Mouse (Mus musculus): ENCODE data around the gene Lrpap1. TPM values are rescaled to one million over a fixed set of nuclear protein-coding genes. Genes with fewer than 3 reads are reported as not detected.

Lrpap1 gene
- total and polyA plus RNA-seq, 2 experiments from 2014 or later: 99.3 to 150 TPM

DNA sequence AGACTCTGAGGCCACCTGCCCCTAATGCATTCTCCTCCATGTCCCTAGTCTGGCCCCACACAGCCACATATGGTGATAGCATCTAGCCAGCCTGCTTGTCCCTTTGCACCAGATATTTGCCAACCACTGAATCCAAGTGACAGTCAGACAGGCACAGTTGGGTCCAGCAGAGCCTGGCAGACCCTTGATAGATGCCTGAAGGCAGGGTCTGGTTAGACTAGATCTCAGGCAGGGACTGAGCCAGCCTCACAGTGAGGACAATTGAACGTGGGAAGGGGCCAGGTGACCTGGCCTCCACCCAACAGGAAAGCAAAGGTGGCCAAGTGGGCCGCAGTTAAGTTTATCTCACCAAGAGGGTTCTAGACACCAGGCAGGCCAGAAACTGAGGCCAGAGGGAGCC lies 39.1 kb upstream of the Lrpap1 start:
- WGBS: 76% methylated on average over 2 of the region's 2 CpGs
- H3K27ac ChIP-seq (ENCODE audit: low read depth, low read length): no peak overlapping the region
- DNase-seq: no peak

DNA sequence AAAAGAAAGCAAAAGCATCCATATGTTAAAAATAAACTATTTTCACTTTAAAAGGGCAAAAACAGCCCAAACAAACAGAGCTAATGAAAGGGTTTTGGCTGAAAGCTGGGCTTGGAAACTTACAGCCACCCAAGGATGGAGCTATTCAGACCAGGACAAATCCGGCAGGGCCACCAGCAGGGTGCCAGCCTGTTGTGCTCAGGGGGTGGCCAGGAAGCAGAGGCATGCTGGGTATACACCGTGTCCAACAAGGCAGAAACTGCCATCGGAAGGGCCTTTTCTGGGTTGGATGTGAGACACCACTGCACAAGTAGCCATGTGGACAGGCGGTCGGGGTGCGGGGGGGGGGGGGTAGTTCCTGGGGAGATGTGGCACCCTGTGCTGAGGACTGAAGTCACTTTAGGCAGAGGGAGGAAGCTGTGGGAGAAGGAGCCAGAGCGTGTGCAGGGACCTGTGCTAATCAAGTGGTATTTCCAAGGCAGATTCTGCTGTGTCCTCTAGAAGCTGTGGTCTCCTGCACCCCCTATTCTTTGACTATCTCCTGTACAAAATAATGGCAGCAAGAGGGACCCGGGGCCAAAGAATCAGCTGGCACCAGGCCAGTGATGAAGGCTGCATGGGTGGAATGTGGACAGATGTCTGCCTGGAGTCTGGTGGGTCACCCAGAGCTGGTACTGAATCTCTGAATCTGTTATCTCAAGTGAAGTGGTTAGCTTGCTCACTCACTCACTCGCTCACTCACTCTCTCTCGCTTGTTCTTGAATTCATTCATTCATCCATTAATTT lies 38.1 kb upstream of the Lrpap1 start:
- ATAC-seq (no peak), DNase-seq (no peak)
- peaks cover 11% of the 10 kb centered on the region for H3K4me1 ChIP-seq (ENCODE audit: insufficient read depth)
- no peak overlapping the region for H3K9ac ChIP-seq
- H3K27ac ChIP-seq (ENCODE audit: low read depth, low read length): no peak overlapping the region
- no peaks in the 10 kb centered on the region for H3K9me3 ChIP-seq (ENCODE audit: low read length)
- H3K4me3 ChIP-seq (ENCODE audit: low read depth, low read length): no peak overlapping the region
- TF ChIP-seq CTCF (IDR thresholded peaks at IDR 0.05; ENCODE audit: low read depth): no peak
- no peak overlapping the region for H3K4me2 ChIP-seq (ENCODE audit: low read depth)
- H3K27me3 ChIP-seq (ENCODE audit: insufficient read depth, low read length): no peaks in the 10 kb centered on the region
- WGBS: 38% methylated on average over 10 of the region's 10 CpGs
- no peaks in the 10 kb centered on the region for H3K36me3 ChIP-seq (ENCODE audit: insufficient read depth)

More for the DNA sequence above, 39.1 kb upstream of the Lrpap1 start:
- Histone ChIP-seq H3K4me2 (ENCODE audit: low read depth) (no peak overlapping the region), H3K9ac (no peak overlapping the region), H3K36me3 (ENCODE audit: insufficient read depth) (no peaks in the 10 kb centered on the region), H3K27me3 (ENCODE audit: insufficient read depth, low read length) (no peaks in the 10 kb centered on the region), H3K9me3 (ENCODE audit: low read length) (no peaks in the 10 kb centered on the region), H3K4me1 (ENCODE audit: insufficient read depth) (peaks cover 10% of the 10 kb centered on the region), H3K4me3 (ENCODE audit: low read depth, low read length) (no peak overlapping the region)
- no peak for TF ChIP-seq CTCF (IDR thresholded peaks at IDR 0.05; ENCODE audit: low read depth)
- no peak for ATAC-seq

DNA sequence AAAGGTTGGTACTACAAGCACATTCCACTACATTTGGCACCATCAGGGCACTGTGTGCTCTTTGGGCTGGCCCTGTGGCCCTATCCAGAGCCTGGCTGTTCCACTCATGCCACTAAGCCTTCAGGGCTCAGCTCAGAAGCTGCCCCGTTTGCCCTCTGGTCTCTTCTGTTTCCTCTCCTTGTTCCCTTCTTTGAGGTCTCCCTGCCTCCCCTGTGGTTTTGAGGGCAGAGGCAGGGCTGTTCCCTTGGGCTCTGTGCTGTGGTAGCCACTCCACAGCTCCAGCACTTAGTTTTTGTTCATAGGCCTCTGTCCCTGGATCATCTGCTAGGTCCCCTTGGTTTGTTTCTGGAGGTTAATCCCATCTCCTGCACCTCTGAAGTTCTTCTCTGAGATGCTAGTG lies 37.3 kb upstream of the Lrpap1 start:
- DNase-seq: no peak
- TF ChIP-seq CTCF (IDR thresholded peaks at IDR 0.05; ENCODE audit: low read depth): no peak
- WGBS: 31% methylated on average over 1 of the region's 1 CpGs
- no peaks in the 10 kb centered on the region for H3K36me3 ChIP-seq (ENCODE audit: insufficient read depth)
- no peak for ATAC-seq
- H3K27ac ChIP-seq (ENCODE audit: low read depth, low read length): no peak overlapping the region
- no peak overlapping the region for H3K9ac ChIP-seq
- no peak overlapping the region for H3K4me2 ChIP-seq (ENCODE audit: low read depth)
- H3K4me3 ChIP-seq (ENCODE audit: low read depth, low read length): no peak overlapping the region
- no peaks in the 10 kb centered on the region for H3K9me3 ChIP-seq (ENCODE audit: low read length)
- no peaks in the 10 kb centered on the region for H3K27me3 ChIP-seq (ENCODE audit: insufficient read depth, low read length)
- H3K4me1 ChIP-seq (ENCODE audit: insufficient read depth): peaks cover 16% of the 10 kb centered on the region

DNA sequence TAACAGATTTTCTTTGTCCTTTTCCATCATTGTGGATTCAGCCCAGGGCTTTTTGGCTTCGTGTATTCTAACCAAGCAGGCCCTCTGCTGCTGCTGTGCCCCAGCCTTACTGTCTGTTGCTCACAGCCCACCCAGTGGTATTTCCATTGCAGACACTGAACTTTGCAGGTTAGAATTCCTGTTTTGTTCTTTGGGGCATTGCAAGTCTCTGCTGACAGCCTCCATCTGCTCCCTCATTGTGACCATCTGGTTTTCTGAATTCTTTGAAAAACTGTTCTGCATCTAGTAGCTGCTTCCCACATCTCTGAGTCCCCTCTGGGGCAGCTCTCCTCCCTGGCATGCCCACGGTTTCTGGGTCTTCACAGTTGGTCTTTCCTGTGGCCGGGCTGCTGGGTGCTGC lies 35.8 kb upstream of the Lrpap1 start:
- ATAC-seq (peak; percentile 28), DNase-seq (peak; percentile 78)
- Histone ChIP-seq H3K9me3 (ENCODE audit: low read length) (no peaks in the 10 kb centered on the region), H3K4me3 (ENCODE audit: low read depth, low read length) (no peak overlapping the region), H3K27me3 (ENCODE audit: insufficient read depth, low read length) (no peaks in the 10 kb centered on the region), H3K9ac (no peak overlapping the region), H3K4me2 (ENCODE audit: low read depth) (no peak overlapping the region), H3K4me1 (ENCODE audit: insufficient read depth) (peaks cover 22% of the 10 kb centered on the region), H3K36me3 (ENCODE audit: insufficient read depth) (no peaks in the 10 kb centered on the region), H3K27ac (ENCODE audit: low read depth, low read length) (peak overlapping the region; percentile 42)
- WGBS: 20% methylated on average over 3 of the region's 3 CpGs
- TF ChIP-seq CTCF (IDR thresholded peaks at IDR 0.05; ENCODE audit: low read depth): no peak

DNA sequence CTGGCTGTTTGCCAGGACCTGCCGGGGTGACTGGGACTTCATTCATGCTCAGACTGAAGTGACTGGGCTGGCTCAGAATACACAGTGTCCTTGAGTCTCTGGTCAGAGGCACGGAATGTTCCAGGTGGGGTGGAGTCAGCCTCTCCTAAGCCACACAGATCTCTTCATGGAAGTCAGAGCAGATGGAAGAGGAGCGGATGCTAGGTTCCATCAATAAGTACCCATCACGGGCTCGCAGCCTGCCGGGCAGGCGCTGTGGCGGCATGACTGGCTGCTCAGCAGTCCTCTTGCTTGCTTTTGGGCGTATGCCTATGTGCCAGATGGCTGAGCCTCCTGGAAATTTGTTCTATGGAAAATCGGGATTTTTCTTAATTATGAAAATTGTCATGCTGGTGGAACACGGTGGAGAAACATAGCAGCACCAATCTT lies 32.6 kb upstream of the Lrpap1 start:
- DNase-seq: peak; percentile 87
- no peak overlapping the region for H3K4me3 ChIP-seq (ENCODE audit: low read depth, low read length)
- H3K27ac ChIP-seq (ENCODE audit: low read depth, low read length): peak overlapping the region; percentile 83
- no peaks in the 10 kb centered on the region for H3K27me3 ChIP-seq (ENCODE audit: insufficient read depth, low read length)
- H3K36me3 ChIP-seq (ENCODE audit: insufficient read depth): no peaks in the 10 kb centered on the region
- H3K9ac ChIP-seq: no peak overlapping the region
- WGBS: 31% methylated on average over 11 of the region's 11 CpGs
- H3K9me3 ChIP-seq (ENCODE audit: low read length): no peaks in the 10 kb centered on the region
- H3K4me1 ChIP-seq (ENCODE audit: insufficient read depth): peaks cover 22% of the 10 kb centered on the region
- no peak for TF ChIP-seq CTCF (IDR thresholded peaks at IDR 0.05; ENCODE audit: low read depth)
- ATAC-seq: peak; percentile 68
- 0 out of 2 replicates have a peak overlapping the region, but pooled peaks have one; percentile 1 for H3K4me2 ChIP-seq (ENCODE audit: low read depth)

DNA sequence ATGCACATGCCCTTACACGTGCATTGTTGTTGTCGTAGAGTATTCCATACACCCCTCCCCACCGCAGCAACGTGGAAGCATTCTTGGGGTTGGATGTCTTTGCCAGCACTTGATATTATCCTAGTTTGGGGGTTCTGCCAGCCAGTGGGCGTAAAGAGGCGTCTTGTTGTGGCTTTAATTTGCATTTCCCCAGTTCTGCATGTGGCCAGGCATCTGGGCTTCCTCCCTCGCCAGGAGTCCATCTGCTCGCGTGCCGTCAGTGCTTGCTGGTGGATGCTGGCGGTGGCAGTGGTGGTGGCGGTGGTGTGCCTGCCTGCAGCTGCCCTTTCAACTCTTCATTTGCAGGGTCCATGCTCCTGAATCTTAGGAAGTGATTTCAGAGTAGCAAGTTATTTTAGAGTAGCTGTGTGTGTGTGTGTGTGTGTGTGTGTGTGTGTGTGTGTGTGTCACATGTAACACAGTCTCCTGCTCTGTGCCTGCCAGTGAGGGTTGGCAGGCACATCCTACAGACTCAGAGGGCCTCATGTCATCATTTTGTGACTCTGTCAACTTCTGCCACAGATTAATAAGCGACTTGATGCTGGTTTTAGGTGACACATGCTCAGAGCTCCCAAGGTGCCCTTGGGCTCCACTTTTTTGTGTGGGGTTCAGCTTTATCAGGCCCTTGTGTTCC lies 32.1 kb upstream of the Lrpap1 start:
- peak; percentile 76 for ATAC-seq
- 32% methylated on average over 13 of the region's 13 CpGs for WGBS
- Histone ChIP-seq H3K4me1 (ENCODE audit: insufficient read depth) (peaks cover 22% of the 10 kb centered on the region), H3K4me2 (ENCODE audit: low read depth) (0 out of 2 replicates have a peak overlapping the region, but pooled peaks have one; percentile 1), H3K36me3 (ENCODE audit: insufficient read depth) (no peaks in the 10 kb centered on the region), H3K27me3 (ENCODE audit: insufficient read depth, low read length) (no peaks in the 10 kb centered on the region), H3K27ac (ENCODE audit: low read depth, low read length) (peak overlapping the region; percentile 83), H3K9me3 (ENCODE audit: low read length) (no peaks in the 10 kb centered on the region), H3K9ac (no peak overlapping the region), H3K4me3 (ENCODE audit: low read depth, low read length) (no peak overlapping the region)
- peak; percentile 84 for DNase-seq
- 0 out of 2 replicates have a peak, but pooled peaks have one; percentile 4 for TF ChIP-seq CTCF (IDR thresholded peaks at IDR 0.05; ENCODE audit: low read depth)

DNA sequence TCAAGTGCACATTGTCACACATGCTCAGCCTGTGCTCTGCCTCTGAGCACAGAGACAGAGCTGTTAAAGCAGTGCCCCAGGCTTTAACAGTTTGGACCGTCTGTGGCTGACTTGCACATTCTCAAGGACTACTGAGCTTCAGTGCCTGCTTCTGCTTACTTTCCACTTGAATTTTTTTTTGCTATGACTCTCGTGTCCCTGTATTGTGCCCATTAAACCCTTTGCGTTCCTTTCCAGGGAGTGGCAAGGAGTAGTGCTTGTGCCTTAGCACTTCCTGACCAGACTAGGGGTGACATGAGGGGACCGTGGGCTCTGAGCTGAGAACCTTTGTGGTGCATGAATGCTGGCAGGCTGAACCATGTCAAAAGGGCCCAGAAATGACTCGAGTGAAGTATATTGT lies 30.3 kb upstream of the Lrpap1 start:
- Histone ChIP-seq H3K36me3 (ENCODE audit: insufficient read depth) (no peaks in the 10 kb centered on the region), H3K4me1 (ENCODE audit: insufficient read depth) (peaks cover 18% of the 10 kb centered on the region; the same call in 1 of the 2 replicates), H3K4me2 (ENCODE audit: low read depth) (no peak overlapping the region), H3K9me3 (ENCODE audit: low read length) (no peaks in the 10 kb centered on the region), H3K27me3 (ENCODE audit: insufficient read depth, low read length) (no peaks in the 10 kb centered on the region), H3K9ac (no peak overlapping the region), H3K27ac (ENCODE audit: low read depth, low read length) (no peak overlapping the region), H3K4me3 (ENCODE audit: low read depth, low read length) (no peak overlapping the region)
- no peak for DNase-seq
- WGBS: 70% methylated on average over 5 of the region's 5 CpGs
- TF ChIP-seq CTCF (IDR thresholded peaks at IDR 0.05; ENCODE audit: low read depth): no peak
- no peak for ATAC-seq

Data from forebrain, postnatal 0 days (tissue).